Mouse (Mus musculus): ENCODE measurements around the gene Cox6b2.

DNA sequence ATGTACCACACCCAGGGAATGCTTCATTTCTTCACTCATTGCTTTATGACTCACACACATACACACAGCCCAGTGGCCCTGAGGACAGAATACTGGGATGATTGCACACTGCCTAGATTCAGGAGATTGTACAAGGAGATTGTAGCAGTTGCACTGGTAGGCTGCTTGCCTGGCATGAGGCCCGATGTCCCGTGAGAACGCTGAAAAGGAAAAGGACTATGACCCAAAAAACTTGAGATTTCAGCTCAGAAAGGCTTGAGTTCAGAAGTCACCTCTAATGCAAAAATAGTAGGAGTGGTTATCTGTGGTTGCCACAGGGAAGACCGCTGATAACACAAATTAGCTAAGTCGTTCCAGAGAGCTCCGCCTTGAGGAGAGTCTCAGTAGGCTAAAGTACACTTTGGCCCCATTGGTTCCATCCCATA is 19.9 kb downstream of the Cox6b2 start:
- TF ChIP-seq CTCF (IDR thresholded peaks at IDR 0.05; ENCODE audit: insufficient read depth, low read length), result no peak
- no peak for TF ChIP-seq POLR2A (IDR thresholded peaks at IDR 0.05; ENCODE audit: borderline replicate concordance, extremely low read depth, low read depth, low read length)

Measured in lung, adult 2 months (tissue).